Mouse (Mus musculus) embryonic fibroblast, embryonic 13.5 days (primary cell): ENCODE data around the gene Acsl4.

Experiments used
- CTCF ChIP-seq: IDR thresholded peaks from 2 replicates; pipeline ENCODE4 v1.5.1; 2011; ENCODE audit warnings: mild to moderate bottlenecking, control low read depth, low read length, moderate library complexity, borderline replicate concordance; ENCODE audit not compliant: insufficient read depth
- POLR2A ChIP-seq: IDR thresholded peaks from 2 replicates; pipeline ENCODE4 v1.6.1; 2011; ENCODE audit warnings: low read depth, mild to moderate bottlenecking, control low read depth, low read length, moderate library complexity

DNA sequence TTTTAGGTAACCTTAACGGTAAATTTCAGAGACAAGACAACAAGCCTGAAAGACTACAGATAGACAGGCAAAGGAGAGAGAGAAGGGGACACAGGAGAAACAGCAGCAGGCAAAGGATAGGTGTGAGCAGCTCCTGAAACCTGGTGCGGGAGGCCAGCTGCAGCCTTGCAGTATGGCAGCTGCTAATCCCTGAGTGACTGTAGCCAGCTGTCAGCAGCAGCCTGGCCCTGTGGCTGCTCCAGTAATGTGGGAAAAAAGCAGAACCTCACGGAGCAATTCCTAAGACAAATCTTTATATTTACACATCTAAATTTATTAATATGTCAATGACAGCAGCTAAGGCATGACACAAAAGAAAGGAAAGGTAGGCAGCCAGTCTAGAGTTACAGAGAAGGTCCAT, 113.8 kb downstream of the Acsl4 start:
- TF ChIP-seq CTCF, result no peak
- no peak for TF ChIP-seq POLR2A
